In genomic region chr16:94412760-94413159, GRCm38 (mm10) we compare ENCODE assay signal across 17 mouse cellular contexts. TPM values are rescaled to one million over a fixed set of nuclear protein-coding genes. Genes with fewer than 3 reads are reported as not detected.
DNase-seq lines count a peak whose midpoint lies in the region; ATAC-seq and TF ChIP-seq lines count a peak whose summit lies in the region.
"Had no signal": no experiment of that assay in that cellular context is flagged by ENCODE, and none has a peak within 500 bp of the region (broad histone marks: within the 10 kb centered on the region; RNA-seq: fewer than 3 reads in every experiment).

No protein-coding gene starts in this region.

- H3K36me3 ChIP-seq in hindbrain, embryonic 13.5 days = peaks cover 56% of the 10 kb centered on the region
- H3K36me3 ChIP-seq in hindbrain, embryonic 11.5 days (ENCODE audit: control insufficient read depth, insufficient read depth, low read length) = no peaks in the 10 kb centered on the region
- H3K36me3 ChIP-seq in limb, embryonic 14.5 days (ENCODE audit: control insufficient read depth, insufficient read depth, low read length) = peaks cover 66% of the 10 kb centered on the region
- peaks cover 93% of the 10 kb centered on the region for H3K36me3 ChIP-seq in limb, embryonic 10.5 days
- peaks cover 17% of the 10 kb centered on the region for H3K36me3 ChIP-seq in hindbrain, embryonic 16.5 days (ENCODE audit: control insufficient read depth, insufficient read depth, low read length)

- H3K4me2 ChIP-seq in hindbrain, embryonic 13.5 days = no peak overlapping the region
- H3K4me2 ChIP-seq in hindbrain, embryonic 11.5 days (replicated peaks; ENCODE audit: low read depth, low read length) = no peak overlapping the region
- H3K4me2 ChIP-seq in limb, embryonic 14.5 days (replicated peaks; ENCODE audit: low read depth, low read length, severe bottlenecking) = no peak overlapping the region
- H3K4me2 ChIP-seq in hindbrain, embryonic 16.5 days (ENCODE audit: low read length) = no peak overlapping the region
- H3K4me2 ChIP-seq: limb, embryonic 13.5 days; liver, embryonic 15.5 days had no signal

- no peak overlapping the region for H3K9ac ChIP-seq in hindbrain, embryonic 13.5 days
- no peak overlapping the region for H3K9ac ChIP-seq in hindbrain, embryonic 11.5 days (ENCODE audit: low read depth, low read length)
- no peak overlapping the region for H3K9ac ChIP-seq in limb, embryonic 14.5 days (ENCODE audit: low read depth, low read length, severe bottlenecking)
- no peak overlapping the region for H3K9ac ChIP-seq in hindbrain, embryonic 16.5 days (ENCODE audit: low read depth, low read length)
- H3K9ac ChIP-seq: limb, embryonic 13.5 days; liver, embryonic 15.5 days had no signal

- no peak overlapping the region for H3K4me3 ChIP-seq in hindbrain, embryonic 13.5 days
- no peak overlapping the region for H3K4me3 ChIP-seq in hindbrain, embryonic 11.5 days (ENCODE audit: low read depth, low read length)
- no peak overlapping the region for H3K4me3 ChIP-seq in limb, embryonic 14.5 days (replicated peaks; ENCODE audit: low read length)
- no peak overlapping the region for H3K4me3 ChIP-seq in limb, embryonic 10.5 days
- H3K4me3 ChIP-seq in hindbrain, embryonic 16.5 days (ENCODE audit: low read length) = no peak overlapping the region
- H3K4me3 ChIP-seq: limb, embryonic 13.5 days; liver, embryonic 15.5 days had no signal

- DNase-seq in hindbrain, embryonic 11.5 days (ENCODE audit: low spot score) = no peak
- DNase-seq in limb, embryonic 14.5 days (ENCODE audit: low spot score) = no peak
- DNase-seq in limb, embryonic 10.5 days (ENCODE audit: low spot score) = no peak
- no peak for DNase-seq in frontal cortex, postnatal 36 days (ENCODE audit: low spot score in 2 of 2)
- DNase-seq: adrenal gland, postnatal 10 days; cerebellum, adult 9-11 months; heart, adult 18-20 months; heart, postnatal 36 days; kidney, adult 18-20 months; kidney, postnatal 36 days; right cerebral cortex, postnatal 4 days had no signal

- no peak overlapping the region for H3K27ac ChIP-seq in hindbrain, embryonic 13.5 days
- no peak overlapping the region for H3K27ac ChIP-seq in hindbrain, embryonic 11.5 days (ENCODE audit: low read depth, low read length)
- H3K27ac ChIP-seq in limb, embryonic 14.5 days (replicated peaks; ENCODE audit: low read depth, low read length) = no peak overlapping the region
- H3K27ac ChIP-seq in limb, embryonic 10.5 days = no peak overlapping the region
- H3K27ac ChIP-seq in hindbrain, embryonic 16.5 days (ENCODE audit: low read depth, low read length) = no peak overlapping the region
- H3K27ac ChIP-seq: limb, embryonic 13.5 days; liver, embryonic 15.5 days had no signal

- WGBS in hindbrain, embryonic 13.5 days = 89% methylated on average over 4 of the region's 4 CpGs
- 93% methylated on average over 4 of the region's 4 CpGs for WGBS in hindbrain, embryonic 11.5 days
- WGBS in limb, embryonic 14.5 days = 88% methylated on average over 4 of the region's 4 CpGs
- WGBS in limb, embryonic 10.5 days = 95% methylated on average over 4 of the region's 4 CpGs
- WGBS in hindbrain, embryonic 16.5 days = 84% methylated on average over 4 of the region's 4 CpGs

- TF ChIP-seq POLR2A in limb, embryonic 14.5 days (IDR thresholded peaks at IDR 0.05; ENCODE audit: borderline replicate concordance, extremely low read depth, insufficient read depth, insufficient read length) = no peak

- no peaks in the 10 kb centered on the region for H3K9me3 ChIP-seq in hindbrain, embryonic 13.5 days
- no peaks in the 10 kb centered on the region for H3K9me3 ChIP-seq in hindbrain, embryonic 11.5 days (ENCODE audit: control insufficient read depth, low read length)
- H3K9me3 ChIP-seq in limb, embryonic 14.5 days (ENCODE audit: control insufficient read depth, low read length) = no peaks in the 10 kb centered on the region
- no peaks in the 10 kb centered on the region for H3K9me3 ChIP-seq in limb, embryonic 10.5 days (replicated peaks)
- no peaks in the 10 kb centered on the region for H3K9me3 ChIP-seq in hindbrain, embryonic 16.5 days (ENCODE audit: control insufficient read depth, low read length)
- H3K9me3 ChIP-seq: limb, embryonic 13.5 days; liver, embryonic 15.5 days had no signal

- peak; percentile 59; the same call in 1 of the 2 replicates for ATAC-seq in hindbrain, embryonic 13.5 days (ENCODE audit: low FRiP score)
- ATAC-seq in hindbrain, embryonic 11.5 days (ENCODE audit: low FRiP score) = no peak
- ATAC-seq in limb, embryonic 14.5 days (ENCODE audit: low FRiP score, low read depth) = 0 out of 2 replicates have a peak, but pooled peaks have one; percentile 23
- peak; percentile 48 for ATAC-seq in CD4-positive, CD25-positive, alpha-beta regulatory T cell, adult 4 months
- ATAC-seq in hindbrain, embryonic 16.5 days = peak; percentile 64
- ATAC-seq: Patski had no signal

- 0 out of 2 replicates have a peak, but pooled peaks cover 3% of the 10 kb centered on the region for H3K4me1 ChIP-seq in hindbrain, embryonic 13.5 days (replicated peaks)
- no peaks in the 10 kb centered on the region for H3K4me1 ChIP-seq in hindbrain, embryonic 11.5 days (replicated peaks; ENCODE audit: control insufficient read depth, insufficient read depth, low read length)
- no peaks in the 10 kb centered on the region for H3K4me1 ChIP-seq in limb, embryonic 14.5 days (ENCODE audit: control insufficient read depth, insufficient read depth, low read length)
- no peaks in the 10 kb centered on the region for H3K4me1 ChIP-seq in limb, embryonic 10.5 days
- H3K4me1 ChIP-seq in hindbrain, embryonic 16.5 days (ENCODE audit: control insufficient read depth, insufficient read depth, low read depth, low read length) = no peaks in the 10 kb centered on the region
- H3K4me1 ChIP-seq: limb, embryonic 13.5 days; liver, embryonic 15.5 days had no signal

- no peaks in the 10 kb centered on the region for H3K27me3 ChIP-seq in hindbrain, embryonic 13.5 days
- H3K27me3 ChIP-seq in hindbrain, embryonic 11.5 days (ENCODE audit: control insufficient read depth, insufficient read depth, low read length) = no peaks in the 10 kb centered on the region
- H3K27me3 ChIP-seq in limb, embryonic 14.5 days (ENCODE audit: control insufficient read depth, insufficient read depth, low read length) = no peaks in the 10 kb centered on the region
- no peaks in the 10 kb centered on the region for H3K27me3 ChIP-seq in limb, embryonic 10.5 days (ENCODE audit: low read depth, poor library complexity, severe bottlenecking)
- no peaks in the 10 kb centered on the region for H3K27me3 ChIP-seq in hindbrain, embryonic 16.5 days (replicated peaks; ENCODE audit: control insufficient read depth, insufficient read depth, low read length)
- H3K27me3 ChIP-seq: limb, embryonic 13.5 days; liver, embryonic 15.5 days; Patski had no signal

RNA-seq across cellular contexts. Expression of gene Pigp, which starts 41.1 kb away (rescaled TPM):
- polyA plus RNA-seq in hindbrain, embryonic 13.5 days (2015; fragmentation: Nextera tagmentation; extraction: Ambion mirVana) = 137 and 141 TPM in 2 replicates
- polyA plus RNA-seq in hindbrain, embryonic 11.5 days (2014; fragmentation: Nextera tagmentation; extraction: Ambion mirVana) = 77.0 and 90.9 TPM in 2 replicates
- polyA plus RNA-seq in limb, embryonic 14.5 days (2012; rRNA removed) = 75.3 and 83.2 TPM in 2 replicates
- 86.3 and 101 TPM in 2 replicates for polyA plus RNA-seq in limb, embryonic 14.5 days (2014; fragmentation: Nextera tagmentation; extraction: Ambion mirVana)
- polyA plus RNA-seq in limb, embryonic 10.5 days (2016; fragmentation: Nextera tagmentation; extraction: Ambion mirVana) = 72.6 and 82.0 TPM in 2 replicates
- 10 to 100 TPM; 69.4 to 71.7 TPM for polyA plus RNA-seq in CD4-positive, CD25-positive, alpha-beta regulatory T cell, adult 4 months (2017; shearing (Covaris generic))
- 108 and 122 TPM in 2 replicates for polyA plus RNA-seq in hindbrain, embryonic 16.5 days (2015; fragmentation: Nextera tagmentation; extraction: Ambion mirVana)

RNA-seq across cellular contexts. Expression of gene Ttc3, which starts 42.3 kb away (rescaled TPM):
- 848 and 849 TPM in 2 replicates for polyA plus RNA-seq in hindbrain, embryonic 13.5 days (2015; fragmentation: Nextera tagmentation; extraction: Ambion mirVana)
- 526 and 624 TPM in 2 replicates for polyA plus RNA-seq in hindbrain, embryonic 11.5 days (2014; fragmentation: Nextera tagmentation; extraction: Ambion mirVana)
- 113 and 123 TPM in 2 replicates for polyA plus RNA-seq in limb, embryonic 14.5 days (2012; rRNA removed)
- 294 and 297 TPM in 2 replicates for polyA plus RNA-seq in limb, embryonic 14.5 days (2014; fragmentation: Nextera tagmentation; extraction: Ambion mirVana)
- 237 and 285 TPM in 2 replicates for polyA plus RNA-seq in limb, embryonic 10.5 days (2016; fragmentation: Nextera tagmentation; extraction: Ambion mirVana)
- 10 to 100 TPM; 64.7 to 82.6 TPM for polyA plus RNA-seq in CD4-positive, CD25-positive, alpha-beta regulatory T cell, adult 4 months (2017; shearing (Covaris generic))
- 889 and 920 TPM in 2 replicates for polyA plus RNA-seq in hindbrain, embryonic 16.5 days (2015; fragmentation: Nextera tagmentation; extraction: Ambion mirVana)
